Mouse (Mus musculus) gastrocnemius, adult 2 months (tissue): ENCODE measurements at regions not wholly inside any gene's neighbourhood (a gene's known extent, or its start where the extent isn't known, plus 50 kb on each side); places are given as distances from the start of the nearest gene placed in this dataset.
A peak's percentile ranks its signal among the peaks of the same experiment; 100 is the strongest.

Experiments
- DNase-seq: peaks from one replicate; pipeline ENCODE4 v3.0.0; 2022
- H3K27ac ChIP-seq: fragments of 200-600 bp; 2 replicates; pipeline ENCODE4 v1.8.1; 2022; ENCODE audit warnings: mild to moderate bottlenecking
- H3K4me3 ChIP-seq: fragments of 200-600 bp; 2 replicates; pipeline ENCODE4 v1.8.1; 2022; ENCODE audit warnings: mild to moderate bottlenecking, moderate library complexity
- CTCF ChIP-seq: fragments of 200-600 bp; IDR thresholded peaks from 2 replicates; pipeline ENCODE4 v1.8.1; 2022; ENCODE audit warnings: antibody characterized with exemption, mild to moderate bottlenecking, moderate library complexity
- intact Hi-C: fragments of 180-260 bp; cut with DNase I; formaldehyde crosslinking; loops from one replicate; pipeline ENCODE4 v1.15.1; 2025

- H3K27ac ChIP-seq: no peak overlapping the region
- intact Hi-C loops: no loop called here
- DNase-seq: no peak
- TF ChIP-seq CTCF: no peak
- H3K4me3 ChIP-seq: no peak overlapping the region
These were observed 267.6 kb upstream of the Mpped2 start for GRCm38 (mm10) chr2:106425451-106425881.

DNA sequence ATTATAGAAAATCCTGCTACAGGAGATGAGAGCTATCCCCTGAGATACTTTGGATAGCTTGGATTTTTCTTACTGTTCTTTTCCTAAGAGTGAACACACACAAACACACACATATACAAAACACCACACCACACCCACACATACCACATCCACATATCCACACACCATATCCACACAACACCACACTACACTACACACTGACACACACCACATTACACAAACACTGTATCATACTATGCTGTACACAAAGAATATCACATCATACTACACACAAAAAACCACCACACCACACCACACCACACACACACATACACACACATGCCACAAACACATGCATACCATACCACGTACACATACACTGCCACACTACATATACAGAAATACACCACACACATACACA, 267.1 kb upstream of the Mpped2 start:
- intact Hi-C loops: no loop called here
- Histone ChIP-seq H3K27ac (no peak overlapping the region), H3K4me3 (no peak overlapping the region)
- no peak for DNase-seq
- TF ChIP-seq CTCF: no peak

- intact Hi-C loops: no loop called here
- H3K4me3 ChIP-seq: no peak overlapping the region
- TF ChIP-seq CTCF: no peak
- no peak for DNase-seq
- H3K27ac ChIP-seq: no peak overlapping the region
These were observed 265.8 kb upstream of the Mpped2 start for GRCm38 (mm10) chr2:106427237-106427636.

GRCm38 (mm10) chr2:106428909-106429308, 264.2 kb upstream of the Mpped2 start:
- Histone ChIP-seq H3K4me3 (no peak overlapping the region), H3K27ac (no peak overlapping the region)
- DNase-seq: no peak
- intact Hi-C loops: no loop called here
- no peak for TF ChIP-seq CTCF

- H3K4me3 ChIP-seq: no peak overlapping the region
- intact Hi-C loops: loop anchor here (1.0 to 10.0 kb wide), 4 partner anchors 114 to 524 kb away; partner anchors contain the start of gene Mpped2
- H3K27ac ChIP-seq: no peak overlapping the region
- DNase-seq: peak; percentile 43
- peak; percentile 96 for TF ChIP-seq CTCF
These were observed 261.9 kb upstream of the Mpped2 start for GRCm38 (mm10) chr2:106431141-106431540.

DNA sequence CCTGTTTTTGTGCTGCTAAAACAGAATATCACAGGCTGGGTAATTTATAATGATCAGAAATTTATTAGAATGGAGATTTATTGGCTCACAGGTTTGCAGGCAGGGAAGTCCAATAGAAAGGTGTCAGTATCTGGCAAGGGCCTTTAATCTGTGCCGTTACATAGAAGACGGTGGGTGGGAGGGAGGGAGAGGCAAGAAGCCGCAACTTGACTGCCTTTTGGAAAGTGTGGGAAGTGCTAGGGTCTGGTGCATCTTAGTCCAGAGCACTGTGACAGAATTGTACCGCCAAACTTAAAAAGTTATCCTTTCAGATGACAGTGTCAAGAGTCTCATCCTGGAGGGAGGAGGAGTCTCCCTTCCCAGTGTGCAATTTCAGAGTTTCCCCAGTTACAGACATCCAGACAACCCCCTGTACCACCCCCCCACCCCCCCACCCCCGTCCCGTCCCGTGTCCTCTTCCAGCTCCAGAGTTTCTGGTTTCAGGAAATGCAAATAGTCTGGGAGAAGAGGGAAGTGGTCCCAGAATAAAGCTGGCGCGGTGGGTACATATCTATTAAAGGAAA, 261.4 kb upstream of the Mpped2 start:
- Histone ChIP-seq H3K27ac (no peak overlapping the region), H3K4me3 (no peak overlapping the region)
- DNase-seq: no peak
- intact Hi-C loops: loop anchor here (1.0 to 10.0 kb wide), 4 partner anchors 113 to 524 kb away; partner anchors contain the start of gene Mpped2
- TF ChIP-seq CTCF: no peak

GRCm38 (mm10) chr2:106436136-106436535, 256.9 kb upstream of the Mpped2 start:
- intact Hi-C loops: loop anchor here (10.0 kb wide), 3 partner anchors 109 to 419 kb away; partner anchors contain the start of gene Mpped2
- no peak overlapping the region for H3K27ac ChIP-seq
- H3K4me3 ChIP-seq: no peak overlapping the region
- DNase-seq: no peak
- TF ChIP-seq CTCF: no peak

GRCm38 (mm10) chr2:106454310-106454974, 238.6 kb upstream of the Mpped2 start:
- DNase-seq: no peak
- TF ChIP-seq CTCF: no peak
- intact Hi-C loops: no loop called here
- H3K4me3 ChIP-seq: no peak overlapping the region
- no peak overlapping the region for H3K27ac ChIP-seq

- no peak for TF ChIP-seq CTCF
- no peak overlapping the region for H3K27ac ChIP-seq
- no peak overlapping the region for H3K4me3 ChIP-seq
- intact Hi-C loops: no loop called here
- no peak for DNase-seq
These were observed 238.0 kb upstream of the Mpped2 start for GRCm38 (mm10) chr2:106455039-106455438.

- Histone ChIP-seq H3K4me3 (no peak overlapping the region), H3K27ac (no peak overlapping the region)
- no peak for TF ChIP-seq CTCF
- intact Hi-C loops: no loop called here
- no peak for DNase-seq
These were observed 237.1 kb upstream of the Mpped2 start for GRCm38 (mm10) chr2:106455972-106456371.

- no peak for TF ChIP-seq CTCF
- intact Hi-C loops: no loop called here
- Histone ChIP-seq H3K27ac (no peak overlapping the region), H3K4me3 (no peak overlapping the region)
- no peak for DNase-seq
These were observed 235.1 kb upstream of the Mpped2 start for GRCm38 (mm10) chr2:106458003-106458402.

DNA sequence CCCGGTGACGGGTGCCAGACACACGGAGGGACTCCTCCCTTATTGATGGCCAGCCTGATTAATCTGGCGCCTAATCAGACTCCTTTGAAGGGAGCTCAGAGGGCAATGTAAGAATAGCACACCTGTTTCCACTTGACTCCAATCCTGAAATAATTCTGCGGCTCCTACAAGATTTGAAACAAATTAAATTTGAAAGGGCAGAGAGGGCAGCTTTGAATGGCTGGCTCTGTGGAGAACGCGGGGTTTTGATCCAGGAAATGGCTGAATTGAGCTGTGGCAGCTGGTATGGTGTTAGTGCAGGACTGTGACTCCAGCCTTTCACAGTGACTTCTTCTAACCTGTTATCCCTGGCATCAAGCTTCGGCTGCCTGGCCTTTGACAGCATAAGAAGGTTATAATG, 232.0 kb upstream of the Mpped2 start:
- no peak for TF ChIP-seq CTCF
- no peak overlapping the region for H3K27ac ChIP-seq
- no peak overlapping the region for H3K4me3 ChIP-seq
- DNase-seq: no peak
- intact Hi-C loops: no loop called here

- no peak for DNase-seq
- H3K27ac ChIP-seq: no peak overlapping the region
- H3K4me3 ChIP-seq: no peak overlapping the region
- intact Hi-C loops: no loop called here
- TF ChIP-seq CTCF: no peak
These were observed 231.6 kb upstream of the Mpped2 start for GRCm38 (mm10) chr2:106461490-106461889.
